Mouse (Mus musculus) left cerebral cortex, adult 9 months (tissue): ENCODE results near the gene E4f1.
A peak's percentile ranks its signal among the peaks of the same experiment; 100 is the strongest.
"Not testable (repeated sequence)": the region's sequence is repeated elsewhere in the genome, so short reads cannot be mapped to it uniquely, and the experiment has no call there.

Source experiments
- DNase-seq, 2 experiments: peaks; one replicate each; pipeline ENCODE4 v3.0.0; 2022; ENCODE audit warnings: low spot score in 2 of 2

Gene E4f1

GRCm38 (mm10) chr17:24455523-24456206 lies 14.4 kb downstream of the E4f1 start:
- not testable (repeated sequence) for DNase-seq

- peak; percentile 98 to 99 for DNase-seq
Observed at GRCm38 (mm10) chr17:24454756-24455522, 15.2 kb downstream of the E4f1 start.

GRCm38 (mm10) chr17:24454218-24454755 lies 15.8 kb downstream of the E4f1 start:
- no peak for DNase-seq

- no peak for DNase-seq
Observed at GRCm38 (mm10) chr17:24453372-24453771, 16.7 kb downstream of the E4f1 start.

GRCm38 (mm10) chr17:24451220-24451619 lies 18.9 kb downstream of the E4f1 start:
- no peak for DNase-seq

GRCm38 (mm10) chr17:24449507-24449906 lies 20.6 kb downstream of the E4f1 start:
- DNase-seq = no peak

- DNase-seq = no peak
Observed at GRCm38 (mm10) chr17:24446590-24446989, 23.5 kb downstream of the E4f1 start.

GRCm38 (mm10) chr17:24443409-24443808 lies 26.7 kb downstream of the E4f1 start:
- peak in 1 of 2 experiments; percentile 72 for DNase-seq

GRCm38 (mm10) chr17:24442632-24443155 lies 27.4 kb downstream of the E4f1 start, which contains the start of gene Dnase1l2:
Dnase1l2 (minus strand) TSS chr17:24443105.
- DNase-seq = no peak

- DNase-seq = no peak
Observed at GRCm38 (mm10) chr17:24442107-24442506, 28.0 kb downstream of the E4f1 start.

GRCm38 (mm10) chr17:24441148-24441547 lies 29.0 kb downstream of the E4f1 start:
- no peak for DNase-seq

GRCm38 (mm10) chr17:24440377-24440776 lies 29.7 kb downstream of the E4f1 start:
- no peak for DNase-seq

GRCm38 (mm10) chr17:24437016-24437415 lies 33.1 kb downstream of the E4f1 start:
- DNase-seq = peak in 1 of 2 experiments; percentile 49

GRCm38 (mm10) chr17:24429201-24429983 lies 40.7 kb downstream of the E4f1 start:
- no peak for DNase-seq

- DNase-seq = no peak
Observed at GRCm38 (mm10) chr17:24427170-24427557, 42.9 kb downstream of the E4f1 start.

- DNase-seq = peak; percentile 80 to 92
Observed at GRCm38 (mm10) chr17:24426471-24427169, 43.5 kb downstream of the E4f1 start, which contains the start of gene Eci1. Eci1 (plus strand) TSS chr17:24426641.

GRCm38 (mm10) chr17:24425905-24426304 lies 44.2 kb downstream of the E4f1 start:
- no peak for DNase-seq

- DNase-seq = not testable (repeated sequence)
Observed at GRCm38 (mm10) chr17:24425326-24425725, 44.8 kb downstream of the E4f1 start.

GRCm38 (mm10) chr17:24424489-24424888 lies 45.6 kb downstream of the E4f1 start:
- DNase-seq = no peak

- DNase-seq = no peak
Observed at GRCm38 (mm10) chr17:24423114-24423513, 47.0 kb downstream of the E4f1 start.

GRCm38 (mm10) chr17:24416051-24416652 lies 54.0 kb downstream of the E4f1 start:
- DNase-seq = no peak
